Mouse (Mus musculus) embryonic facial prominence, embryonic 14.5 days (tissue): ENCODE measurements around the gene Kbtbd6. TPM values are rescaled to one million over a fixed set of nuclear protein-coding genes. Genes with fewer than 3 reads are reported as not detected.

ENCODE experiments used
- ATAC-seq: fragments of 200-750 bp; cut with Nextera tagmentation; 2 replicates; pipeline ENCODE4 v1.8.0; 2017; ENCODE audit warnings: low read depth, moderate number of reproducible peaks, moderate TSS enrichment
- DNase-seq: peaks from one replicate; pipeline ENCODE4 v3.0.0-alpha.2; 2015; ENCODE audit warnings: low spot score
- H3K27ac ChIP-seq: fragments of 300-500 bp; sonication (generic); replicated peaks from 2 replicates; pipeline ENCODE4 v1.5.1; 2014; ENCODE audit warnings: low read depth, mild to moderate bottlenecking, low read length, moderate library complexity
- H3K27me3 ChIP-seq: fragments of 300-500 bp; sonication (generic); replicated peaks from 2 replicates; pipeline ENCODE4 v1.6.1; 2014; ENCODE audit warnings: low read length; ENCODE audit not compliant: control insufficient read depth, insufficient read depth
- H3K36me3 ChIP-seq: fragments of 300-500 bp; sonication (generic); 2 replicates; pipeline ENCODE4 v1.6.1; 2014; ENCODE audit warnings: low read length, mixed read lengths; ENCODE audit not compliant: control insufficient read depth, insufficient read depth
- H3K4me1 ChIP-seq: fragments of 300-500 bp; sonication (generic); 2 replicates; pipeline ENCODE4 v1.6.1; 2014; ENCODE audit warnings: antibody characterized with exemption, low read length; ENCODE audit not compliant: control insufficient read depth, insufficient read depth
- H3K4me2 ChIP-seq: fragments of 300-500 bp; sonication (generic); 2 replicates; pipeline ENCODE4 v1.6.1; 2014; ENCODE audit warnings: low read depth, mild to moderate bottlenecking, low read length, moderate library complexity, mixed read lengths
- H3K4me3 ChIP-seq: fragments of 300-500 bp; sonication (generic); 2 replicates; pipeline ENCODE4 v1.5.1; 2014; ENCODE audit warnings: low read depth, mild to moderate bottlenecking, low read length
- H3K9ac ChIP-seq: fragments of 300-500 bp; sonication (generic); 2 replicates; pipeline ENCODE4 v1.6.1; 2014; ENCODE audit warnings: low read depth, mild to moderate bottlenecking, low read length, moderate library complexity, mixed read lengths
- H3K9me3 ChIP-seq: fragments of 300-500 bp; sonication (generic); 2 replicates; pipeline ENCODE4 v1.6.1; 2016; ENCODE audit warnings: low read length; ENCODE audit not compliant: control insufficient read depth
- WGBS: fragments of 180-500 bp; shearing (Covaris S2); extraction: QIAGEN DNeasy Blood & Tissue Kit; methylation state at CpG from one replicate; pipeline ENCODE4 v1.1.7; 2014; 5-methylcytosine and 5-hydroxymethylcytosine counted together
- polyA plus RNA-seq: library from polyadenylated mRNA; unstranded; fragments of >200 nt; fragmentation: Nextera tagmentation; extraction: Ambion mirVana; gene quantifications from 2 replicates; pipeline ENCODE4 v1.2.1, GENCODE M21; 2014

Kbtbd6 gene
- polyA plus RNA-seq, 1 experiment from 2014 or later: 2.4 TPM

DNA sequence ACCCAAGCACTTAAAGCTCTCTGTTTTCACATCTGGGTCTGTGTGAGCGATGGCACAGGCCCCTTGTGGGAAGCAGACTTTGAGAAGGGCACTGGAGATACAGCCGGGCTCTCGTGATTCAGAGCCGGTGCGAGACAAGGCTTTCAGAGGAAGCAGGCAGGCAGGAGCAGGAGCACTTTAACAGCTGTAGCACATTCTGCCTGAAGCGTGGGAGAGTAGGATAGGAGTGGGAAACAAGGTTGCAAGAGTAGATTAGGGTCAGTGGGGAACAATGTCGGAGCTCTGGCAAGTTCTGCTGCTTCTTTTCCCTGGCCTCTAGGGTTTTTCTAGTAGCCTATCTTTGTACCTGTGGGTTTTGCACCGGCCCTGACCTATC, 35.0 kb downstream of the Kbtbd6 start:
- 15% methylated on average over 8 of the region's 8 CpGs for WGBS
- Histone ChIP-seq H3K4me1 (peaks cover 25% of the 10 kb centered on the region), H3K36me3 (no peaks in the 10 kb centered on the region), H3K4me3 (peak overlapping the region; percentile 29), H3K4me2 (peak overlapping the region; percentile 60), H3K27me3 (no peaks in the 10 kb centered on the region), H3K9me3 (no peaks in the 10 kb centered on the region), H3K9ac (peak overlapping the region; percentile 5; the same call in 1 of the 2 replicates), H3K27ac (peak overlapping the region; percentile 59)
- ATAC-seq (no peak), DNase-seq (no peak)

DNA sequence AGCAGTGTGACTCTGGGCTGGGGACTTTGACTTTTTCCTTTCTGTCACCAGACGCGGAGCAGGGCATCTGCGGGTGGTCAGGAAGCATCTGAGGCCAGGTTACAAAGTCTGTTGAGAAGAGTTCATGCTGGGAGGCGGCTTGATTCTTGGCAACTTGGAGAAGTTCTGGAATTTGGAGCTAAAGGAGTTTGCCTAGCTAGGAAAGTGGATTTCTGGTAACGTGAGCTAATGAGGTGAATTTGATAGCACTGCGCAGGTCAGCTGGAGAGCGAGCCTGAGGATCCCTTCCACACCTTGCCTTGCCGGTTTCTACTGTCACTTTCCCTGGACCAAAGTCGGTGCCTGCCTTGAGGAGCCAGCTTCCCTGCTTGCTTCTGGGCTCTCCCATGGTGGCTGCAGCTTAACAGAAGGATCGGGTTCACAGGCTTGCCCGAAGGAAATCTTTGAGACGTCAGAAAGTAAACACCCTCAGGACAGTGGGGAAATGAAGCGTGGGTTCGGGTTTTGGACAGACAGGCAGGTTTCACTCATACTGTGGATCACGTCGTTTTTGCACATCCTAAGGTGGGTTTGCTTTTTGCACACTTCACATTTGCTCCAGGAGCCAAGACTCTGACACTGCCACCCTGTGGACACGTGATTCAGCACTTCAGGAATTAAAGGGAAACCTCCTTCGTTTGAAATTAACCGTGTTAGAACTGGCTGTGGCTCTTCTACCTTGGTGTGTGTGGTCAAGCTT, 35.5 kb downstream of the Kbtbd6 start:
- ATAC-seq (peak; percentile 37; the same call in 1 of the 2 replicates), DNase-seq (peak; percentile 71)
- Histone ChIP-seq H3K4me3 (peak overlapping the region; percentile 29), H3K4me1 (peaks cover 25% of the 10 kb centered on the region), H3K27ac (peak overlapping the region; percentile 59), H3K36me3 (no peaks in the 10 kb centered on the region), H3K9me3 (no peaks in the 10 kb centered on the region), H3K27me3 (no peaks in the 10 kb centered on the region), H3K9ac (peak overlapping the region; percentile 45), H3K4me2 (peak overlapping the region; percentile 60)
- 3% methylated on average over 19 of the region's 19 CpGs for WGBS

DNA sequence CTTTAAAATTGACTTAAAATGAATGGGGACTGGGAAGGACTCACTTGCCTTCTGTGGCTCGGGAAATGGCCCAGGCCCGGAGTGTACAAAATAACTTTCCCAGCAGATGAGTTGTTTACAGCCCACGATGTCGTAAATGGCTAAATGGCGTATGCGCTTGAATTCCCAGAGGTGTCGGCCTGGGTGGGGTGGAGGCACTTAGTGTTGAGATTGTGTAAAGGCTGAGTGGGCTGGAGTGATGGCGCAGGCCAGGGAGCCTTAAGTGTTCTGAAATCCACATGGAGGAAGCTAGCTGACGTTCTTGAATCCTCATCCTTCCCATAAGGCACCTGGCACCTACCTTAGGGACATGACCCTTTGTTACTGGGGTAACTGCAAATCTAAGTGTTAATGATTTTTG, 36.9 kb downstream of the Kbtbd6 start:
- H3K27me3 ChIP-seq: no peaks in the 10 kb centered on the region
- no peaks in the 10 kb centered on the region for H3K9me3 ChIP-seq
- H3K4me1 ChIP-seq: peaks cover 17% of the 10 kb centered on the region

DNA sequence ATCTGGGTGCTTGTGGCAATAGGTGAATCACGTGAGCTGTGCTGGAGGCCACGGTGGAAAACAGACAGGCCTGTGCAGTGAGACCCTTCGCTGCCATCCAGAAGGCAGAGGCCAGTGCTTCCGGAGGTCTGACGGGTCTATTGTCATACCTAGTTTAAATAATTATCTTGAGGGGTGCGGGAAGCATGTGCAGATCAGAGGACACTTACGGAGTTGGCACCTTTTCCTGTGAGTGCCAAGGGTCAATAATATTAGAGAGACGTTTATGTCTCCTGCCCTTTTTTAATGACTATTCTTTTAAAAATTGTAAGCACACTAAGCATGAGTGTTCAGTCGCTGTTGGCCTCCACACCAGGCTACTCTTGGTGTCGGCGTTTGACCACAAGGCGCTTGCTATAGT, 37.5 kb downstream of the Kbtbd6 start:
- Histone ChIP-seq H3K36me3 (no peaks in the 10 kb centered on the region), H3K9ac (no peak overlapping the region), H3K4me1 (peaks cover 17% of the 10 kb centered on the region), H3K4me2 (no peak overlapping the region), H3K9me3 (no peaks in the 10 kb centered on the region), H3K27ac (no peak overlapping the region), H3K4me3 (no peak overlapping the region), H3K27me3 (no peaks in the 10 kb centered on the region)
- ATAC-seq: no peak
- no peak for DNase-seq
- 71% methylated on average over 12 of the region's 12 CpGs for WGBS

More for the DNA sequence above, 36.9 kb downstream of the Kbtbd6 start:
- WGBS: 88% methylated on average over 9 of the region's 9 CpGs
- DNase-seq (no peak), ATAC-seq (no peak)
- H3K4me3 ChIP-seq: no peak overlapping the region
- H3K9ac ChIP-seq: no peak overlapping the region
- no peak overlapping the region for H3K4me2 ChIP-seq
- H3K27ac ChIP-seq: no peak overlapping the region
- no peaks in the 10 kb centered on the region for H3K36me3 ChIP-seq

DNA sequence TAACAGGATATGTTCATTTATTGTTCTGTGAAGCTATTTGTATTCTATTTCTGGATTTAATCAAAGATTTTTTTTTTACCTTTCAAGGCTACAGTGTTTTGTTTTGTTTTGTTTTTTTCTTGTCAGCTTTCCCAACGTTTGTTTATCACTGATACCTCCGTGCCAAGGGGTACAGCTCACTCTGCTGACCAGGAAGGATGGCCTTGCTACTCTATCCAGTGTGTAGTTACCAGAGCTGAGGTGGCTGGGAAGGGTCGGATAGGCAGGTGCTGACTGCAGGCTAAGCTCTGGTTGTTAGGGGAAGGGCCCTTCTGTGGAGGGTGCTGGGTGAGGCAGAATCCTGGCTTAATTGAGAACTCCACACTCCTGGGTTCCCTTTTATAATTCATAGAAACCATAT, 38.6 kb downstream of the Kbtbd6 start:
- Histone ChIP-seq H3K9ac (no peak overlapping the region), H3K27ac (no peak overlapping the region), H3K4me1 (peaks cover 17% of the 10 kb centered on the region), H3K9me3 (no peaks in the 10 kb centered on the region), H3K4me3 (no peak overlapping the region), H3K27me3 (no peaks in the 10 kb centered on the region), H3K4me2 (no peak overlapping the region), H3K36me3 (no peaks in the 10 kb centered on the region)
- ATAC-seq (no peak), DNase-seq (no peak)
- 60% methylated on average over 3 of the region's 3 CpGs for WGBS

DNA sequence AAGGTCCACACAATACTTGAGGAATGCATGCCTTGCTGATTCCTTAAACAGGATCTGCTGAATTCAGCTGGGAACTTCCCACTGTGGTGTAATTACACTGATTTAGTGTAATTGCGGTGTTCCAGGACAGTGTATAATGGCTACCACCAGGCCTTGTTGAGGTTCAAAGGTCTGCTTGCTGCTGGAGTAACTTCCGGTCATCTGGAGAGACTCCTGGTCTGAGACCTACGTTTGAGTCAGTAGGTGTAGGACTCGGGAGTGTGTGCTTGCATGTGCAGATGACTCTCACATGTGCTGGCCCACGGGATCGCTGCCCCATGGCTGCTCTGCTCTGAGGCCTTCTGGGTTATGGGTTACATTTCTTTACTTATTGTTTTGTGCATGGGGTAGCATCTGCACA, 42.7 kb downstream of the Kbtbd6 start:
- no peaks in the 10 kb centered on the region for H3K36me3 ChIP-seq
- H3K4me3 ChIP-seq: no peak overlapping the region
- no peaks in the 10 kb centered on the region for H3K27me3 ChIP-seq
- DNase-seq (no peak), ATAC-seq (no peak)
- 57% methylated on average over 6 of the region's 6 CpGs for WGBS
- no peak overlapping the region for H3K9ac ChIP-seq
- no peak overlapping the region for H3K27ac ChIP-seq
- H3K4me2 ChIP-seq: no peak overlapping the region
- H3K9me3 ChIP-seq: no peaks in the 10 kb centered on the region
- no peaks in the 10 kb centered on the region for H3K4me1 ChIP-seq

DNA sequence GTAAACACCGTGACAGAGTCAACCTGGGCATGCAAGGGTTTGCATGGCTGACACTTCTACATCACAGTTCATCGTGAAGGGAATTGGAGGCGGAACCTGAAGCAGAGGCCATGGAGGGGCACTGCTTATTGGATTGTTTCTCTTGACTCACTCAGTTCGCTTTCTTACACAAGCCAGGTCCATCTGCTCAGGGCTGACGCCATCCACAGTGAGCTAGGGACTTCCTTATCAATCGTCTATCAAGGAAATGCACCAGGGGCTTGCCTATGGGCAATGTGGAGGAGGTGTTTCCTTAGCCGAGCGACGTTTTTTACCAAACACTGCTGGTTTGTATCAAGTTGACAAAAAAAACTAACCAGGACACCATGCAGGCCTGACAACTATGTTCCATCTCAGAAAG, 47.7 kb downstream of the Kbtbd6 start:
- Histone ChIP-seq H3K4me3 (no peak overlapping the region), H3K27me3 (no peaks in the 10 kb centered on the region), H3K4me2 (no peak overlapping the region), H3K27ac (no peak overlapping the region), H3K9me3 (0 out of 2 replicates have a peak, but pooled peaks cover 2% of the 10 kb centered on the region), H3K9ac (no peak overlapping the region), H3K4me1 (peaks cover 7% of the 10 kb centered on the region; the same call in 1 of the 2 replicates), H3K36me3 (0 out of 2 replicates have a peak, but pooled peaks cover 3% of the 10 kb centered on the region)
- 75% methylated on average over 9 of the region's 9 CpGs for WGBS
- DNase-seq (no peak), ATAC-seq (no peak)

DNA sequence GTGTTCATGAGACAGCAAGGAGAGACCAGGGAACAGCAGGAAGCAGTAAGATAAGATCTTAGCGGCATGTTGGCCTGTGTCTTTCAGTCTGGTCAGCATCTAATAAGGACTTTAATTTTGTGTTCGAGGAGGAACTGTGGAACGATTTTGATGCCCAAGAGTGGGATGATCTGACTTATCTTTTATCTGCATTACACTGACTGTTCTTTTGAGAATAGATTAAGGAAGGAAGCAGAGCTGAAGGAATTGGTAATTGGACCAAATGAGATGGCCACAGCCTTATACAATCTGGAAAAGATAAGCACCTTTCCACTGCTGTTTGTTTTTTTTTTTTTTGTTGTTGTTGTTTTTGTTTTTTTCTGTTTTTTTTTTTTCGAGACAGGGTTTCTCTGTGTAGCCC, 49.1 kb downstream of the Kbtbd6 start:
- Histone ChIP-seq H3K27ac (no peak overlapping the region), H3K27me3 (no peaks in the 10 kb centered on the region), H3K4me3 (no peak overlapping the region), H3K36me3 (0 out of 2 replicates have a peak, but pooled peaks cover 3% of the 10 kb centered on the region), H3K4me1 (peaks cover 7% of the 10 kb centered on the region; the same call in 1 of the 2 replicates), H3K4me2 (no peak overlapping the region), H3K9ac (no peak overlapping the region), H3K9me3 (0 out of 2 replicates have a peak, but pooled peaks cover 2% of the 10 kb centered on the region)
- DNase-seq (no peak), ATAC-seq (no peak)
- 79% methylated on average over 4 of the region's 4 CpGs for WGBS
